Mouse (Mus musculus): ENCODE results near the gene Mup20.
"Not testable (repeated sequence)": the region's sequence is repeated elsewhere in the genome, so short reads cannot be mapped to it uniquely, and the experiment has no call there.

Gene Mup20

GRCm38 (mm10) chr4:62054058-62054457, at the start of gene Mup20:
TSS of gene Mup20 (minus strand) at chr4:62054158.
- not testable (repeated sequence) for DNase-seq (ENCODE audit: low spot score)

GRCm38 (mm10) chr4:62103366-62103765, 49.4 kb upstream of the Mup20 start:
- peak; percentile 9 for DNase-seq (ENCODE audit: low spot score)

GRCm38 (mm10) chr4:62087953-62088352, 34.0 kb upstream of the Mup20 start:
- no peak for DNase-seq (ENCODE audit: low spot score)

- DNase-seq (ENCODE audit: low spot score), result no peak
These were observed 33.3 kb upstream of the Mup20 start, which contains the start of gene Mup3 for GRCm38 (mm10) chr4:62087241-62087640. TSS of gene Mup3 (minus strand) at chr4:62087342.

GRCm38 (mm10) chr4:62082755-62083154, 28.8 kb upstream of the Mup20 start:
- DNase-seq (ENCODE audit: low spot score), result no peak

GRCm38 (mm10) chr4:62075126-62075525, 21.2 kb upstream of the Mup20 start:
- no peak for DNase-seq (ENCODE audit: low spot score)

- DNase-seq (ENCODE audit: low spot score), result not testable (repeated sequence)
These were observed 822 bp upstream of the Mup20 start for GRCm38 (mm10) chr4:62054780-62055179.

GRCm38 (mm10) chr4:62026281-62026680, 27.7 kb downstream of the Mup20 start:
- no peak for DNase-seq (ENCODE audit: low spot score)

- no peak for DNase-seq (ENCODE audit: low spot score)
These were observed 29.6 kb downstream of the Mup20 start for GRCm38 (mm10) chr4:62024256-62024959.

- no peak for DNase-seq (ENCODE audit: low spot score)
These were observed 30.3 kb downstream of the Mup20 start for GRCm38 (mm10) chr4:62023646-62024045.

- no peak for DNase-seq (ENCODE audit: low spot score)
These were observed 30.8 kb downstream of the Mup20 start for GRCm38 (mm10) chr4:62023120-62023519.

GRCm38 (mm10) chr4:62020511-62020910, 33.4 kb downstream of the Mup20 start:
- not testable (repeated sequence) for DNase-seq (ENCODE audit: low spot score)

All from urinary bladder, postnatal 14 days (tissue).